Mouse (Mus musculus) lung, adult 2 months (tissue): ENCODE results near the gene Pip5k1b.

Experiments used
- CTCF ChIP-seq: fragments of 200-500 bp; IDR thresholded peaks from 2 replicates; pipeline ENCODE4 v1.5.1; 2011; ENCODE audit warnings: mild to moderate bottlenecking, low read length, control low read depth; ENCODE audit not compliant: insufficient read depth
- POLR2A ChIP-seq: fragments of 200-500 bp; IDR thresholded peaks from 2 replicates; pipeline ENCODE4 v1.6.1; 2011; ENCODE audit warnings: low read depth, mild to moderate bottlenecking, control low read depth, low read length, borderline replicate concordance; ENCODE audit errors: extremely low read depth

GRCm38 (mm10) chr19:24526731-24527612 is 28.7 kb downstream of the Pip5k1b start:
- TF ChIP-seq POLR2A (no peak), CTCF (no peak)
